In the genomic region with DNA sequence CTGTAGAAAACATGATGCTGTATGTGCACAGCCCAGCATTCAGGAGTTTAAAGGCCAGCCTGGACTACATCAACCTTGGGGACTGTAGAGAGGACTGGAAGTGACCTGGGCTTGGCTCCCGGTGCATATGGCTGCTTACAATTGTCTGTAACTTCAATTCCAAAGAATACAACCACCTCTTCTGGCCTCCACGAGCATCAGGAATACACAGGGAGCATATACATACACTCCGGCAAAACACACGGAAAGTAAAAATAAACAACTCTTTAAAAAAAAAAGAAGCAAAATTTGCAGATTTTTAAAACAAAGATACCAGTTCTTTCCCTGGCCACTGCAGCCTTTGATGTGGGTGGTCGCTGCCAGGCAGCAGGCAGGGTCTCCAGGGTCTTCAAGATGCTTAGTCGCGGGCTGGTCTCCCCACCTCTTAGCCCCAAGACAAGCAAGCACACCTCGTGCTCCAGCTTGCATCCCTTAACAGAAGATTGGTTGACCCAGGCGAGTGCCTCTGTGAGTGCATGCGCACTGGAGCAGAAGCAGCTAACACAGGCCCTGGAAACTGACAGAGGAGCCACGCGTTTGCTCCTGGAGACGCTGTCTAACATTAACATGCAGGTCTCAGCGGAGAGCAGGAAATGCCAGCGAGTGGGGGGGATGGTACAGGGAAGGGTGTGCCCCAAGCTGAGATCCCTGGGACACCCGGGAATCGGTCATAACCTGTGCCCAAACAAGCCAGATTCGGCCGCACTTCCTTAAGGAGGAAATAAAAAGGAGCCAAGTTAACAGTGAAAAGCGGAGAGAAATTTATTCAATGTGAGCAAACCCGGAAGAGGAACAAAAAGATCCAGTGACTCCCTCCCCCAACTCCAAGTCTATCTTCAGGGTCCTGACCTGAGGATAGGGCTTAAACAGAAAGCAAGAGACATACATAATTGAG, we compare ENCODE assay signal across 9 mouse cellular contexts. TPM values are rescaled to one million over a fixed set of nuclear protein-coding genes. Genes with fewer than 3 reads are reported as not detected.
DNase-seq lines count a peak whose midpoint lies in the region; ATAC-seq lines count a peak whose summit lies in the region.
"Had no signal": no experiment of that assay in that cellular context is flagged by ENCODE, and none has a peak within 500 bp of the region (broad histone marks: within the 10 kb centered on the region; RNA-seq: fewer than 3 reads in every experiment).

No protein-coding gene starts in this region.

- H3K27me3 ChIP-seq in hindbrain, embryonic 11.5 days (ENCODE audit: control insufficient read depth, insufficient read depth, low read length): no peaks in the 10 kb centered on the region
- H3K27me3 ChIP-seq in lung, embryonic 16.5 days (ENCODE audit: control insufficient read depth, insufficient read depth, low read depth, low read length): no peaks in the 10 kb centered on the region

- H3K27ac ChIP-seq in hindbrain, embryonic 11.5 days (ENCODE audit: low read depth, low read length): peak overlapping the region; percentile 60
- peak overlapping the region; percentile 89 for H3K27ac ChIP-seq in lung, embryonic 16.5 days (ENCODE audit: low read length)

- no peaks in the 10 kb centered on the region for H3K9me3 ChIP-seq in hindbrain, embryonic 11.5 days (ENCODE audit: control insufficient read depth, low read length)
- no peaks in the 10 kb centered on the region for H3K9me3 ChIP-seq in lung, embryonic 16.5 days (ENCODE audit: control insufficient read depth, low read length)

- peak overlapping the region; percentile 25 for H3K4me3 ChIP-seq in hindbrain, embryonic 11.5 days (ENCODE audit: low read depth, low read length)
- H3K4me3 ChIP-seq in lung, embryonic 16.5 days (ENCODE audit: low read length): peak overlapping the region; percentile 41

- peak overlapping the region; percentile 52 for H3K4me2 ChIP-seq in hindbrain, embryonic 11.5 days (replicated peaks; ENCODE audit: low read depth, low read length)
- H3K4me2 ChIP-seq in lung, embryonic 16.5 days (ENCODE audit: low read depth, low read length): peak overlapping the region; percentile 59

- ATAC-seq in hindbrain, embryonic 11.5 days (ENCODE audit: low FRiP score): peak; percentile 82
- ATAC-seq in lung, embryonic 16.5 days (ENCODE audit: low read depth): peak; percentile 89

- 14% methylated on average over 21 of the region's 21 CpGs for WGBS in hindbrain, embryonic 11.5 days
- WGBS in lung, embryonic 16.5 days: 8% methylated on average over 21 of the region's 21 CpGs

- peak; percentile 61 for DNase-seq in MEL-GATA-1-ER (ENCODE audit: extremely low read depth, low read depth)
- DNase-seq in cerebellum, adult 8-10 months: peak; percentile 45
- peak; percentile 53 to 66 for DNase-seq in frontal cortex, postnatal 10 days (ENCODE audit: low spot score in 2 of 2)
- peak; percentile 74 for DNase-seq in hindbrain, embryonic 11.5 days (ENCODE audit: low spot score)
- DNase-seq in layer of hippocampus, adult 9-10 months (ENCODE audit: low spot score): peak; percentile 42
- DNase-seq in ovary, postnatal 10 days (ENCODE audit: low spot score): peak; percentile 56
- DNase-seq in thymus, postnatal 0 days (ENCODE audit: low spot score): peak; percentile 83

- peak overlapping the region; percentile 56 for H3K9ac ChIP-seq in hindbrain, embryonic 11.5 days (ENCODE audit: low read depth, low read length)
- peak overlapping the region; percentile 66 for H3K9ac ChIP-seq in lung, embryonic 16.5 days (ENCODE audit: low read length)

- H3K36me3 ChIP-seq in hindbrain, embryonic 11.5 days (ENCODE audit: control insufficient read depth, insufficient read depth, low read length): no peaks in the 10 kb centered on the region
- no peaks in the 10 kb centered on the region for H3K36me3 ChIP-seq in lung, embryonic 16.5 days (ENCODE audit: control insufficient read depth, insufficient read depth, low read length)

- peaks cover 2% of the 10 kb centered on the region for H3K4me1 ChIP-seq in hindbrain, embryonic 11.5 days (replicated peaks; ENCODE audit: control insufficient read depth, insufficient read depth, low read length)
- H3K4me1 ChIP-seq in lung, embryonic 16.5 days (replicated peaks; ENCODE audit: control insufficient read depth, insufficient read depth, low read length): peaks cover 17% of the 10 kb centered on the region

RNA-seq across cellular contexts. Expression of a gene that starts 52.0 kb away (rescaled TPM):
- 0.08 TPM in 1 of 2 replicates, not detected in the other for polyA plus RNA-seq in hindbrain, embryonic 11.5 days (2014; fragmentation: Nextera tagmentation; extraction: Ambion mirVana)
- polyA plus RNA-seq in lung, embryonic 16.5 days (2015; fragmentation: Nextera tagmentation; extraction: Ambion mirVana): not detected in 2 replicates
- 0.05 and 0.06 TPM in 2 replicates for polyA plus RNA-seq in thymus, postnatal 0 days (2015; fragmentation: Nextera tagmentation; extraction: Ambion mirVana)
- polyA plus RNA-seq: gonadal fat pad, adult 2 months had no signal

Comparison
In these comparisons a context has a peak if more than half of its experiments do, and no peak if none do; other contexts are left out.
1. Peak in every context shown above with its lines: DNase-seq, ATAC-seq, H3K4me3 ChIP-seq and H3K27ac ChIP-seq.